17 mouse cellular contexts compared by ENCODE assay signal in the genomic region with DNA sequence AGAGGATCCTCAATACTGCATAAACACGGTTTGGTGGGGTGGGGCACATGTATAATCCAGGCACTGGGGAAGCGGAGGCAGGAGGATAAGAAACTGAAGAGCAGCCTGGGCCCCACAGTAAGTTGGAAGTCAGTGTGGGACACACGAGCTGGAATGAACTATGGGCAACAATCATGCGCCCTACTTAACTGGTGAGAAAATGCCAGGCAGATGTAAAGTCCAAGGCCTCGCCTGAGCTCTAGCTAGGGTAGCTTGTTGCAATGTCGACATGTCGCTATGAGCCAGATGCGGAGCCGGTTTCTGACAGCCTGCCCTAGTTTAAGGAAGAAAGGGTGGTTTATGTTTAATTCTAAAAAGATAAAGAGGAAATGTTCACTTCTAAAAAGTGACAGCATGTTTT.
"Had no signal": no experiment of that assay in that cellular context is flagged by ENCODE, and none has a peak within 500 bp of the region (broad histone marks: within the 10 kb centered on the region; RNA-seq: fewer than 3 reads in every experiment).

No protein-coding gene starts in this region.

- H3K9me3 ChIP-seq: liver, embryonic 13.5 days; midbrain, embryonic 12.5 days; midbrain, embryonic 15.5 days; stomach, embryonic 15.5 days had no signal

- ATAC-seq: lung, postnatal 0 days; midbrain, embryonic 15.5 days had no signal

- H3K4me1 ChIP-seq: midbrain, embryonic 15.5 days had no signal

- H3K27me3 ChIP-seq: liver, embryonic 13.5 days; midbrain, embryonic 12.5 days; midbrain, embryonic 15.5 days; stomach, embryonic 15.5 days had no signal

- H3K9ac ChIP-seq: liver, embryonic 13.5 days; lung, embryonic 14.5 days; midbrain, embryonic 12.5 days; midbrain, embryonic 15.5 days; stomach, embryonic 15.5 days had no signal

- H3K36me3 ChIP-seq: liver, embryonic 13.5 days; midbrain, embryonic 12.5 days; midbrain, embryonic 15.5 days; stomach, embryonic 15.5 days had no signal

- H3K27ac ChIP-seq: kidney, postnatal 0 days; layer of hippocampus, adult 2 months; left cerebral cortex, adult 2 months; liver, embryonic 13.5 days; macrophage; midbrain, embryonic 12.5 days; midbrain, embryonic 15.5 days; stomach, embryonic 15.5 days had no signal

- H3K4me2 ChIP-seq: liver, embryonic 13.5 days; lung, embryonic 14.5 days; midbrain, embryonic 12.5 days; midbrain, embryonic 15.5 days; stomach, embryonic 15.5 days had no signal

- DNase-seq: kidney, adult 2 months; kidney, postnatal 25 days; layer of hippocampus, adult 9-11 months; layer of hippocampus, postnatal 36 days; liver, embryonic 13.5 days; lung, embryonic 14.5 days; thymus, adult 18-20 months; thymus, postnatal 36 days had no signal

- H3K4me3 ChIP-seq: layer of hippocampus, adult 2 months; left cerebral cortex, adult 2 months; liver, embryonic 13.5 days; midbrain, embryonic 12.5 days; midbrain, embryonic 15.5 days; myocyte; stomach, embryonic 15.5 days had no signal
